Mouse (Mus musculus) embryonic facial prominence, embryonic 11.5 days (tissue): ENCODE data around the gene Shox2. TPM values are rescaled to one million over a fixed set of nuclear protein-coding genes. Genes with fewer than 3 reads are reported as not detected.

Experiments
- ATAC-seq: fragments of 200-750 bp; cut with Nextera tagmentation; replicated peaks from 2 replicates; pipeline ENCODE4 v1.8.0; 2017; ENCODE audit warnings: low read depth; ENCODE audit not compliant: insufficient number of reproducible peaks, low FRiP score, low TSS enrichment
- DNase-seq: peaks from one replicate; pipeline ENCODE4 v3.0.0-alpha.2; 2015; ENCODE audit warnings: low spot score
- H3K27ac ChIP-seq: fragments of 300-500 bp; sonication (generic); replicated peaks from 2 replicates; pipeline ENCODE4 v1.5.1; 2014; ENCODE audit warnings: mild to moderate bottlenecking, low read depth, low read length, control low read depth
- H3K27me3 ChIP-seq: fragments of 300-500 bp; sonication (generic); 2 replicates; pipeline ENCODE4 v1.6.1; 2014; ENCODE audit warnings: mild to moderate bottlenecking, low read length, moderate library complexity, mixed read lengths; ENCODE audit not compliant: control insufficient read depth, insufficient read depth
- H3K36me3 ChIP-seq: fragments of 300-500 bp; sonication (generic); replicated peaks from 2 replicates; pipeline ENCODE4 v1.6.1; 2014; ENCODE audit warnings: low read depth, mild to moderate bottlenecking, low read length, moderate library complexity, mixed read lengths; ENCODE audit not compliant: control insufficient read depth, insufficient read depth
- H3K4me1 ChIP-seq: fragments of 300-500 bp; sonication (generic); 2 replicates; pipeline ENCODE4 v1.6.1; 2014; ENCODE audit warnings: low read length, mixed read lengths; ENCODE audit not compliant: control insufficient read depth, insufficient read depth
- H3K4me2 ChIP-seq: fragments of 300-500 bp; sonication (generic); 2 replicates; pipeline ENCODE4 v1.6.1; 2014; ENCODE audit warnings: low read depth, mild to moderate bottlenecking, control low read depth, low read length, moderate library complexity
- H3K4me3 ChIP-seq: fragments of 300-500 bp; sonication (generic); 2 replicates; pipeline ENCODE4 v1.5.1; 2014; ENCODE audit warnings: low read depth, low read length, control low read depth
- H3K9ac ChIP-seq: fragments of 300-500 bp; sonication (generic); replicated peaks from 2 replicates; pipeline ENCODE4 v1.6.1; 2014; ENCODE audit warnings: mild to moderate bottlenecking, control low read depth, low read length
- H3K9me3 ChIP-seq: fragments of 300-500 bp; sonication (generic); replicated peaks from 2 replicates; pipeline ENCODE4 v1.6.1; 2016; ENCODE audit warnings: mild to moderate bottlenecking, low read length, inconsistent platforms, mixed read lengths; ENCODE audit not compliant: control insufficient read depth
- WGBS: fragments of 180-500 bp; shearing (Covaris S2); extraction: QIAGEN DNeasy Blood & Tissue Kit; methylation state at CpG from one replicate; pipeline ENCODE4 v1.1.7; 2014; 5-methylcytosine and 5-hydroxymethylcytosine counted together
- polyA plus RNA-seq: library from polyadenylated mRNA; unstranded; fragments of >200 nt; fragmentation: Nextera tagmentation; extraction: Ambion mirVana; gene quantifications from 2 replicates; pipeline ENCODE4 v1.2.1, GENCODE M21; 2014

Shox2 gene
- polyA plus RNA-seq, 1 experiment from 2014 or later = 20.7 TPM

DNA sequence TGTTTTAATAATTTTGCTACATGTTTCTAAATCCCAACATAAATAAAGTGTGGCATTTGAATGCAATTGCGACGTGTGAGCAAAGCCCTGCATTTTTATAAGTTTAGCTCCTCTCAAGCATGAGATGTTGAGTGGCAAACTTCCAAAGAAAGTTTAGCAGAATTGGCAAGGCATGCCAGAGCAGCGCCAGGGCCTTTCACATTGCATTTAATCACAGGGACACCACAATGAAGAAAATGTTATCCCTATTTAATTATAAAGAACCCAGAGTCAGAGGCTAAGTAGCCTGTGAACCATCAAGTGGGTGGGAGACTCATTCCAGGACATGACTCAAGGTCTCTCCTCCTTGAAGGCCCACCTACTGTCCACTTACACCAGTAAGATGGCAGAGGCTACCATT, 59.1 kb downstream of the Shox2 start:
- ATAC-seq = no peak
- Histone ChIP-seq H3K27me3 (no peaks in the 10 kb centered on the region), H3K4me2 (no peak overlapping the region), H3K27ac (no peak overlapping the region), H3K9ac (no peak overlapping the region), H3K4me1 (no peaks in the 10 kb centered on the region), H3K36me3 (no peaks in the 10 kb centered on the region), H3K9me3 (no peaks in the 10 kb centered on the region), H3K4me3 (no peak overlapping the region)
- no peak for DNase-seq
- WGBS = 82% methylated on average over 3 of the region's 3 CpGs

Other genes with a start within 250 kb of the Shox2 start
- 52.5 and 54.8 TPM in 2 replicates for gene Rsrc1, start 381 bp downstream of the Shox2 start, polyA plus RNA-seq